Mouse (Mus musculus) kidney, adult 11 months (tissue): Measurements from ENCODE around the gene Zkscan7.

Experiments used
- DNase-seq: peaks from one replicate; pipeline ENCODE4 v3.0.0; 2022

The Zkscan7 gene

DNA sequence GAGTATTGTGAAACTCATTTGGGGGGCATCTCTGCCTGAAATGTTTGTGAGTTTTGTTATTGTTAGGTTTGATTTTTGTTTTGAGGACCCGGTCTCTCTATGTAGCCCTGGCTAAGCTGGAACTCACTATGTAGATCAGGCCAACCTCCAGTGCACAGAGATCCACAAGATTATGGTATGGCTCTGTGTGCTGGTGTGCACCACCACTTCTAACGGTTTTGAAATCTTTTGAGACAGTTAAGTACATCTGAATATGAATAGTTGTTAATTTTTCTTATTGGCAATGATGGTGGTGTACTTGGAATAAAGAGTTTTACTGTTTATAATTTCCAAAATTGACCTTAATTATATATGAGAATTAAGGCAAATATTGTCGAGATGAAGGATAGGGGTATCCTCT lies 37.0 kb downstream of the Zkscan7 start:
- DNase-seq = no peak

DNA sequence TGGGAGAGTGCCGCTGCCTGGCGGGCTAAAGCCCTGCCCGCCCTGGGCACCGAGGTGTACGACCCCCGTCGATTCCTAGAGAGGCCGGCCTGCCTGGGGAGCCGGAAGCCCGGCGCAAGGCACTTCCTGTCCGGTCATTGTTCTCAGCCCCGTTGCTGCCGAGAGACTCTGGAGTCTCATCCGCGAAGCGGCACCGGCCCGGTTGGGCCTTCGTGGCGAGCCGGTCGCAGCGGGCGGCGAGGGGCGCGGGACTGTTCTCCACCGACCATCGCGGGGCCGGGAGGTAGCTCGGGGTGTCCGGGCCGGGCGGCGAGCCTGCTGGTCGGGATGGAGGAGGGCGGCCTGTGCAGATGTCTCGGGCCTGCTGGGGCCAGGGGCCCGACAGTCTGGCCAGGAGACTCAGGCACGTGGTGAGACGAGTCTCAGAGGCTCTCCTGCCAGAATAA lies 37.5 kb downstream of the Zkscan7 start, which contains the start of gene Zfp105:
Zfp105 (plus strand) TSS at position 137 of the 446 bp plus-strand sequence.
- DNase-seq = peak; percentile 58

GRCm38 (mm10) chr9:122928915-122929314 lies 43.4 kb downstream of the Zkscan7 start:
- no peak for DNase-seq
